Mouse (Mus musculus): ENCODE measurements around the gene Fbxo2. TPM values are rescaled to one million over a fixed set of nuclear protein-coding genes. Genes with fewer than 3 reads are reported as not detected.

The Fbxo2 gene
- polyA plus RNA-seq, 1 experiment from 2014 or later, result 2.4 TPM

Small RNAs within 50 kb of the gene (microRNA-seq; reads per million reads assigned to microRNA genes)
- gene Mir7022, result not detected

Other genes with a start within 250 kb of the Fbxo2 start
- 18.7 and 20.4 TPM in 2 replicates for gene Plod1, start 223.9 kb upstream of the Fbxo2 start, polyA plus RNA-seq (2015; fragmentation: Nextera tagmentation; extraction: Ambion mirVana)
- gene 2510039O18Rik, start 219.7 kb upstream of the Fbxo2 start, polyA plus RNA-seq (2015; fragmentation: Nextera tagmentation; extraction: Ambion mirVana), result 10.2 and 13.6 TPM in 2 replicates
- 0.36 TPM in 1 of 2 replicates, not detected in the other for gene Nppb, start 174.8 kb upstream of the Fbxo2 start, polyA plus RNA-seq (2015; fragmentation: Nextera tagmentation; extraction: Ambion mirVana)
- gene Nppa, start 159.9 kb upstream of the Fbxo2 start, polyA plus RNA-seq (2015; fragmentation: Nextera tagmentation; extraction: Ambion mirVana), result 2.5 and 3.4 TPM in 2 replicates
- 33.9 and 35.3 TPM in 2 replicates for gene Clcn6, start 121.8 kb upstream of the Fbxo2 start, polyA plus RNA-seq (2015; fragmentation: Nextera tagmentation; extraction: Ambion mirVana)
- 26.6 and 28.4 TPM in 2 replicates for gene Mthfr, start 121.5 kb upstream of the Fbxo2 start, polyA plus RNA-seq (2015; fragmentation: Nextera tagmentation; extraction: Ambion mirVana)
- 5.4 and 7.9 TPM in 2 replicates for gene Agtrap, start 72.6 kb upstream of the Fbxo2 start, polyA plus RNA-seq (2015; fragmentation: Nextera tagmentation; extraction: Ambion mirVana)
- gene Mad2l2, start 30.2 kb upstream of the Fbxo2 start, polyA plus RNA-seq (2015; fragmentation: Nextera tagmentation; extraction: Ambion mirVana), result 105 and 106 TPM in 2 replicates
- 14.6 and 20.4 TPM in 2 replicates for gene Draxin, start 29.9 kb upstream of the Fbxo2 start, polyA plus RNA-seq (2015; fragmentation: Nextera tagmentation; extraction: Ambion mirVana)
- 15.9 and 19.6 TPM in 2 replicates for gene Fbxo6, start 8.5 kb upstream of the Fbxo2 start, polyA plus RNA-seq (2015; fragmentation: Nextera tagmentation; extraction: Ambion mirVana)
- gene Fbxo44, start 139 bp upstream of the Fbxo2 start, polyA plus RNA-seq (2015; fragmentation: Nextera tagmentation; extraction: Ambion mirVana), result 97.8 and 103 TPM in 2 replicates
- 11.1 and 12.0 TPM in 2 replicates for gene Disp3, start 127.3 kb downstream of the Fbxo2 start, polyA plus RNA-seq (2015; fragmentation: Nextera tagmentation; extraction: Ambion mirVana)

Data from midbrain, embryonic 13.5 days (tissue).